Mouse (Mus musculus): ENCODE results near the gene Ppih. TPM values are rescaled to one million over a fixed set of nuclear protein-coding genes. Genes with fewer than 3 reads are reported as not detected.

Gene Ppih
- polyA plus RNA-seq, 1 experiment from 2014 or later = 52.6 TPM

DNA sequence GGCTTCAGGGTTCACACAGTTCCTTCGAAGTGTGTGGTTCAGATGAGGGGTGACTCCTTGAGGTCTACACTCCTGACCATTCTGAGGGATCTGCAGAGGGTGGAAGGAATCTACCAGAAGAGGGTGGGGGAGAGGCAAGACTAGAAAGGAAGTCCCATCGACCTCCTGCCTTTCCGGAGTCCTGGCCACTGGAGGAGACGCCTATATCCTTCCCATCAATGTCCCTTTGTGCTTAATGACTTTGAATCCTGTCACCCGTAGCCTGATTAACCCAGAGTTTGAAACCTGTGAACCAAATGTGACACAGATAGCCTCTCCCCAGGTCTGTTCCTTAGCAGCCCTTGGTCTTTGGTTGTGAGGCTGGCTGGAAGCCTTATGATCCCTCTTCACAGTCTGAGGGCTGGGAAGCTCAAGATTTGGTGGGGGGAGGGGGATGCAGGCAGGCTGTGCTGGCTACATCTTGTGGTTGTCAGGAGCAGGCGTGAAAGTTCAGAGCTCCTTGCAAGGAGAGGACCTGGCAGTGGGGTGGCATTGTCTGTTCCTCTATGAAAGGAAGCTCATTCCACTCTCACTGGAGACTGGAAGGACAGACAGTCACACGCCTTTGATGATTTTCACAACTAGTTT, 59.1 kb downstream of the Ppih start:
- H3K4me1 ChIP-seq (ENCODE audit: control insufficient read depth in 2 of 2, insufficient read depth in 2 of 2, low read length in 2 of 2) = peaks cover 4 to 5% of the 10 kb centered on the region in 2 experiments; a peak in 2 of 4 replicates
- no peak overlapping the region for H3K4me2 ChIP-seq (ENCODE audit: low read length)
- 44% methylated on average over 7 of the region's 7 CpGs for WGBS
- H3K9me3 ChIP-seq (ENCODE audit: control insufficient read depth, low read length) = no peaks in the 10 kb centered on the region
- H3K9ac ChIP-seq (ENCODE audit: low read length) = no peak overlapping the region
- no peaks in the 10 kb centered on the region for H3K27me3 ChIP-seq (ENCODE audit: control insufficient read depth, insufficient read depth, low read length)
- no peak overlapping the region for H3K4me3 ChIP-seq (ENCODE audit: control insufficient read depth in 1 of 2, insufficient read depth in 1 of 2, low read depth in 1 of 2, low read length in 2 of 2)
- H3K36me3 ChIP-seq (ENCODE audit: control insufficient read depth, insufficient read depth, low read length) = no peaks in the 10 kb centered on the region
- ATAC-seq (ENCODE audit: insufficient number of reproducible peaks, insufficient read depth, low FRiP score, low read depth) = no peak
- no peak overlapping the region for H3K27ac ChIP-seq (replicated peaks in 1 of 2; ENCODE audit: control insufficient read depth in 1 of 2, insufficient read depth in 1 of 2, low read depth in 2 of 2, low read length in 2 of 2)

DNA sequence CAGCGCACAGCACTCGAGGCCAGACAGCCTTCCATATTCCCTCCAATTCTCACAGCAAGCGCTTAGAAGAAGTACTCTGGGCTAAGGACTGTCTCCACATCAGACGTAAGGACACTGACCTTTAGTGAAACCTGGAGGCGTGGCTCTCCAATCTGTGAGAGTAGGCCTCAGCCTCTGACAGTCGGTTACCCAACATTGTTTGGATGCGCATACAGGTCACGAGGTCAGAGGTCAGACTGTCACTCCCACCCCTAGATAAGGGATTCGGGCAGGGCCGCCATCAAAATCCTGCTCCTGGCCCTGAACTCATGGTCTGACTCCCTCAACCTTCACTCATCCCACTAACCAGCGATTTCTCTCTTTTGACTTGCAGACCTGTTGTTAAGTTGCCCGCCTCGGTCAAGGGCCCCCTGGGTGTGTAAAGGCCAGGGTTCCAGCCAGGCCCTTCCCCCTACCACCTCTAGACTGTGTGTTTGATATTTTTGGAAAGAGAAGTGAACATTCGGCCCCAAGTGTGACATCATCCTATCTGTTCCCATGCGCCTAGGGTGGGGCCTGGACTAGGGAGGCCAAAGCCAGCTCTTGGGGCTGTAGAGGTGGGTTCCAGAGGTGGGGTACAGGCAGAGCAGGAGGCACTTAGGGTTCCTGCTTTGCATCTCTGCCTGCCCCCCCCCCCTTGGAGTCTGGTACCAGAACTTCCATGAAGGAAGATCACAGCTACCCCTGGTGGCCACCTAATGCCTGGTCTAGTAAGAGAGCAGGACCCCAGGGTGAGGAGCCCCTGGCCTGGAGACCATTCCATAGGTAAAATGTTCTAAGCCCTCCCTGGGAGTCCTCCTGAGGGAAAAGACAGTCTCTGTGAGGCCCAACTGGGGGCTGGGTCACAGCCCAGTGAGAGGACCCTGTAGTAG, 60.7 kb downstream of the Ppih start:
- Histone ChIP-seq H3K9ac (ENCODE audit: low read length) (no peak overlapping the region), H3K4me3 (ENCODE audit: control insufficient read depth in 1 of 2, insufficient read depth in 1 of 2, low read depth in 1 of 2, low read length in 2 of 2) (no peak overlapping the region), H3K9me3 (ENCODE audit: control insufficient read depth, low read length) (no peaks in the 10 kb centered on the region), H3K36me3 (ENCODE audit: control insufficient read depth, insufficient read depth, low read length) (no peaks in the 10 kb centered on the region), H3K27ac (replicated peaks in 1 of 2; ENCODE audit: control insufficient read depth in 1 of 2, insufficient read depth in 1 of 2, low read depth in 2 of 2, low read length in 2 of 2) (no peak overlapping the region), H3K27me3 (ENCODE audit: control insufficient read depth, insufficient read depth, low read length) (no peaks in the 10 kb centered on the region), H3K4me2 (ENCODE audit: low read length) (no peak overlapping the region), H3K4me1 (ENCODE audit: control insufficient read depth in 2 of 2, insufficient read depth in 2 of 2, low read length in 2 of 2) (peaks cover 4 to 5% of the 10 kb centered on the region in 2 experiments; a peak in 3 of 4 replicates)
- no peak for ATAC-seq (ENCODE audit: insufficient number of reproducible peaks, insufficient read depth, low FRiP score, low read depth)
- 73% methylated on average over 15 of the region's 15 CpGs for WGBS

DNA sequence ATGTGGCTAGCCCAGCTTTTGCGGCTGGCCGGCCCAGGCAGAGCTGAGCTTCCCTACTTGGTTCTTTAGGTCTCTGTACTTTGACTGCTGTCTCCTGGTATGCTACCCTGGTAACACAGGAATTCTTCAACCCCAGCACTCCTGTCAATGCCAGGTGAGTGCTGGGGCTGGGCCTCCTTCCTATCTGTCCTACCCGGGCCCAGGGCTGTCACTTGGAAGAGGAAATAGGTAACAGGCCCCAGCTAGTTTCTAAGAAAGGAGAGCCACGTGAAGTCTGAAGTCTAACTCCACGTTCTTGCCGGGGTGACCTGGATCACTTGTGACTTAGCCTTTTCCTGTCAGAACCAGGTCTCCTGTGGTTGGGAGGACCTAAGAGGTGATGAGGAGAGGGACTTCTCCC, 63.3 kb downstream of the Ppih start:
- H3K9ac ChIP-seq (ENCODE audit: low read length) = no peak overlapping the region
- H3K4me3 ChIP-seq (ENCODE audit: control insufficient read depth in 1 of 2, insufficient read depth in 1 of 2, low read depth in 1 of 2, low read length in 2 of 2) = no peak overlapping the region
- H3K27ac ChIP-seq (replicated peaks in 1 of 2; ENCODE audit: control insufficient read depth in 1 of 2, insufficient read depth in 1 of 2, low read depth in 2 of 2, low read length in 2 of 2) = no peak overlapping the region
- H3K36me3 ChIP-seq (ENCODE audit: control insufficient read depth, insufficient read depth, low read length) = no peaks in the 10 kb centered on the region
- H3K27me3 ChIP-seq (ENCODE audit: control insufficient read depth, insufficient read depth, low read length) = no peaks in the 10 kb centered on the region
- no peak overlapping the region for H3K4me2 ChIP-seq (ENCODE audit: low read length)
- no peaks in the 10 kb centered on the region for H3K9me3 ChIP-seq (ENCODE audit: control insufficient read depth, low read length)
- peaks cover 12 to 15% of the 10 kb centered on the region in 2 experiments; a peak in 3 of 4 replicates for H3K4me1 ChIP-seq (ENCODE audit: control insufficient read depth in 2 of 2, insufficient read depth in 2 of 2, low read length in 2 of 2)
- ATAC-seq (ENCODE audit: insufficient number of reproducible peaks, insufficient read depth, low FRiP score, low read depth) = no peak
- WGBS = 60% methylated on average over 6 of the region's 6 CpGs

DNA sequence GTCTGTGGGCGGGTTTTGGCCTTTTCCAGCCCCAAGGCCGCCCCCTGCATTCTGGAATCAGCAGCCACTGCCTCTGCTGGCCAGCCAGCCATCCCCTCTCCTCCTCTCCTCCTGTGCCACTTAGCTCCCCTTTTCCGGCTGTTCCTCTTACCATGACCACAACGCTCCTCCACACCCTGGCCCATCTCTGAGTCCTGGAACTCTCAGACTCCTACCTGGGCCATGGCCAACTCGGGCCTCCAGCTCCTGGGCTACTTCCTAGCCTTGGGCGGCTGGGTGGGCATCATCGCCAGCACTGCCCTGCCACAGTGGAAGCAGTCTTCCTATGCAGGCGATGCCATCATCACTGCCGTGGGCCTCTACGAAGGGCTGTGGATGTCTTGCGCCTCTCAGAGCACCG, 65.0 kb downstream of the Ppih start, which contains the start of gene Cldn19:
Cldn19 (plus strand) TSS at position 64 of the 400 bp plus-strand sequence.
- H3K9me3 ChIP-seq (ENCODE audit: control insufficient read depth, low read length) = no peaks in the 10 kb centered on the region
- H3K4me1 ChIP-seq (ENCODE audit: control insufficient read depth in 2 of 2, insufficient read depth in 2 of 2, low read length in 2 of 2) = peaks cover 9 to 15% of the 10 kb centered on the region in 2 experiments; a peak in 3 of 4 replicates
- no peak within 1 kb of the TSS for H3K4me3 ChIP-seq (ENCODE audit: control insufficient read depth in 1 of 2, insufficient read depth in 1 of 2, low read depth in 1 of 2, low read length in 2 of 2)
- H3K4me2 ChIP-seq (ENCODE audit: low read length) = no peak within 1 kb of the TSS
- no peak within 1 kb of the TSS for H3K9ac ChIP-seq (ENCODE audit: low read length)
- H3K27ac ChIP-seq (replicated peaks in 1 of 2; ENCODE audit: control insufficient read depth in 1 of 2, insufficient read depth in 1 of 2, low read depth in 2 of 2, low read length in 2 of 2) = no peak within 1 kb of the TSS
- H3K36me3 ChIP-seq (ENCODE audit: control insufficient read depth, insufficient read depth, low read length) = no peaks in the 10 kb centered on the region
- no peak for ATAC-seq (ENCODE audit: insufficient number of reproducible peaks, insufficient read depth, low FRiP score, low read depth)
- WGBS = 79% methylated on average over 12 of the region's 12 CpGs
- no peaks in the 10 kb centered on the region for H3K27me3 ChIP-seq (ENCODE audit: control insufficient read depth, insufficient read depth, low read length)

DNA sequence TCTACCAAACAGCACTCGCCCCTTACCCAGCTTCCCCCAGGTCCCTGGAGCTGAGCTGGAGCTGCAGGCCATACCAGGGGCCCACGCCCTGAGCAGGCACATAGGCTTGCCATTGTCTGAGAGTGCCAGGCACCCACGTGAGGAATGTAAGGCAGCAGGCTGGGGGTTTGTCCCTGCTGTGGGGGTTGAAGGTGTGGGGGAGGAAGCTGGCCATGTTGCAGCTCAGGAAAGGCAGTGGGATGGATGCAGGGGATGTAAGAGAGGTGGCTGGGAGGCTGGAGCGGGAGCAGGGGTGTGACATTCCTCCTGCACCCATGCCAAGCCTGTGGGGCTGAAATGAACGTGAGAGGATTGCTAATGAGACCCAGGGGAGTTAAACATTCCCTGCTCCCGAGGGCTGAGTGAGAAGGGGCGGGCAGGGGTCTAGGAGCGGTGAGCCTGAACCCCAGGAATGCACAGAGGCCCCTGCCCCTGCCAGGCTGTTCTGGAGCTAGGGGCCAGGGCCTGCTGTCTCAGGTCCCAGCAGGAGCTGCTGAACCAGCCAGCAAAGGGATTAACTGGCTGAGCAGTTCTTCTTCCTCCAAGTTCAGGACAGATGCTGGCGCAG, 66.2 kb downstream of the Ppih start:
- no peak for ATAC-seq (ENCODE audit: insufficient number of reproducible peaks, insufficient read depth, low FRiP score, low read depth)
- no peaks in the 10 kb centered on the region for H3K9me3 ChIP-seq (ENCODE audit: control insufficient read depth, low read length)
- WGBS = 38% methylated on average over 9 of the region's 9 CpGs
- H3K4me2 ChIP-seq (ENCODE audit: low read length) = no peak overlapping the region
- no peak overlapping the region for H3K4me3 ChIP-seq (ENCODE audit: control insufficient read depth in 1 of 2, insufficient read depth in 1 of 2, low read depth in 1 of 2, low read length in 2 of 2)
- H3K9ac ChIP-seq (ENCODE audit: low read length) = no peak overlapping the region
- H3K27ac ChIP-seq (replicated peaks in 1 of 2; ENCODE audit: control insufficient read depth in 1 of 2, insufficient read depth in 1 of 2, low read depth in 2 of 2, low read length in 2 of 2) = no peak overlapping the region
- no peaks in the 10 kb centered on the region for H3K36me3 ChIP-seq (ENCODE audit: control insufficient read depth, insufficient read depth, low read length)
- H3K27me3 ChIP-seq (ENCODE audit: control insufficient read depth, insufficient read depth, low read length) = no peaks in the 10 kb centered on the region
- H3K4me1 ChIP-seq (ENCODE audit: control insufficient read depth in 2 of 2, insufficient read depth in 2 of 2, low read length in 2 of 2) = peaks cover 7 to 9% of the 10 kb centered on the region in 2 experiments; a peak in 3 of 4 replicates

DNA sequence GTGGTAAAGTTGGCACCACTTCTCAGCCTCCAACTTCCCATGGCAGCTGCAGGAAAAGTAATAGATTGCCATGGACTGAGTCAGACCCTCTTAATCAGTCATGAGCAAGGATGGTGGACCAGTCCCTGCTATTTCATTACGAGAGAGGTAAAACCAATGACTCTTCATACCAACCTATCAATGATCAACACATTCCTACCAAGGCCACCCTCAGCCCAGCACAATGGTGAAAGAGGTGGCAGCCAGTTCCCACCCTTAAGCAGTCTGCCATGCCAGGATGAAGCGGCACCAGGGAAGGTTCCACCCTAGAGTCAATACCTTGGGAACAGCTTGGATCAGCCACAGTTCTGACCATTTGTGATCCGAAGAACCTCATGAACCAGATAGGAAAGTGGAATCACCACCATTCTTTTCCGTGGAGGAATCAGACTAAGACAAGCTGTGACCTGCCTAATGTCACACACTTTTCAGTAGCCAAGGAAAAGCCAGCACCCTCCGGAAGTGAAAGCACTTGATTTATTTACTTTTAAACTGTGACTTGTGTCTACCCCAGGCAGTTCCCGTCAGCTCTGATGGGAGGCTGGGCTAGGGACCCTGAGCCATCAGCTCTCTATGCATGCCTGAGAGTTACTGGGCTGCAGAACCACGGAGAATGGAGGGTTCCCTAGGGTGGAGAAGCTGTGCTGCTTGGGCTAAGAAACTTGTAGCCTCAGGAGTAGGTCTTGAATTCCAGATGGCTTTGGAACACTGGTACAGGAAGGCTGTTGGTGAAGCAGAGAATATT, 68.1 kb downstream of the Ppih start:
- Histone ChIP-seq H3K4me3 (ENCODE audit: control insufficient read depth in 1 of 2, insufficient read depth in 1 of 2, low read depth in 1 of 2, low read length in 2 of 2) (no peak overlapping the region), H3K27me3 (ENCODE audit: control insufficient read depth, insufficient read depth, low read length) (no peaks in the 10 kb centered on the region), H3K27ac (replicated peaks in 1 of 2; ENCODE audit: control insufficient read depth in 1 of 2, insufficient read depth in 1 of 2, low read depth in 2 of 2, low read length in 2 of 2) (no peak overlapping the region), H3K4me2 (ENCODE audit: low read length) (no peak overlapping the region), H3K36me3 (ENCODE audit: control insufficient read depth, insufficient read depth, low read length) (peaks cover 13% of the 10 kb centered on the region), H3K4me1 (ENCODE audit: control insufficient read depth in 2 of 2, insufficient read depth in 2 of 2, low read length in 2 of 2) (peaks cover 10 to 25% of the 10 kb centered on the region in 2 experiments), H3K9ac (ENCODE audit: low read length) (no peak overlapping the region), H3K9me3 (ENCODE audit: control insufficient read depth, low read length) (no peaks in the 10 kb centered on the region)
- no peak for ATAC-seq (ENCODE audit: insufficient number of reproducible peaks, insufficient read depth, low FRiP score, low read depth)
- WGBS = 53% methylated on average over 7 of the region's 7 CpGs
